8 mouse cellular contexts compared by ENCODE assay signal in genomic region chr8:123884721-123885565, GRCm38 (mm10). TPM values are rescaled to one million over a fixed set of nuclear protein-coding genes. Genes with fewer than 3 reads are reported as not detected.
DNase-seq lines count a peak whose midpoint lies in the region; ATAC-seq and TF ChIP-seq lines count a peak whose summit lies in the region.

No protein-coding gene starts in this region.

- no peak overlapping the region for H3K4me3 ChIP-seq in cerebellum, adult 2 months (replicated peaks; ENCODE audit: insufficient read depth, low read depth, low read length)
- H3K4me3 ChIP-seq in embryonic fibroblast, embryonic 13.5 days (ENCODE audit: insufficient read depth, low read length), result no peak overlapping the region
- H3K4me3 ChIP-seq in myocyte, result no peak overlapping the region
- no peak overlapping the region for H3K4me3 ChIP-seq in liver, postnatal 0 days (ENCODE audit: low read depth, low read length)

- WGBS in cerebellum, adult 2 months, result 17% methylated on average over 13 of the region's 14 CpGs
- WGBS in liver, postnatal 0 days (ENCODE audit: insufficient replicate concordance), result 8% methylated on average over 13 of the region's 14 CpGs

- H3K27me3 ChIP-seq in cerebellum, adult 2 months (ENCODE audit: control insufficient read depth, insufficient read depth, low read length), result no peaks in the 10 kb centered on the region
- no peaks in the 10 kb centered on the region for H3K27me3 ChIP-seq in myocyte (ENCODE audit: control insufficient read depth, insufficient read depth, insufficient read length)
- H3K27me3 ChIP-seq in liver, postnatal 0 days (ENCODE audit: insufficient read depth, low read length), result 0 out of 2 replicates have a peak, but pooled peaks cover 10% of the 10 kb centered on the region

- peaks cover 24% of the 10 kb centered on the region for H3K4me1 ChIP-seq in cerebellum, adult 2 months (ENCODE audit: control insufficient read depth, insufficient read depth, low read length)
- peaks cover 23% of the 10 kb centered on the region for H3K4me1 ChIP-seq in embryonic fibroblast, embryonic 13.5 days (ENCODE audit: control insufficient read depth, insufficient read depth, low read length)
- no peaks in the 10 kb centered on the region for H3K4me1 ChIP-seq in liver, postnatal 0 days (ENCODE audit: insufficient read depth)

- H3ac ChIP-seq in myocyte (ENCODE audit: control insufficient read depth, insufficient read length), result no peak overlapping the region

- no peaks in the 10 kb centered on the region for H3K9me3 ChIP-seq in liver, postnatal 0 days (ENCODE audit: low read length)

- H3K79me2 ChIP-seq in myocyte (ENCODE audit: control insufficient read depth, insufficient read depth), result no peaks in the 10 kb centered on the region

- TF ChIP-seq EP300 in liver, postnatal 0 days (IDR thresholded peaks at IDR 0.05; ENCODE audit: low read depth), result no peak

- no peaks in the 10 kb centered on the region for H3K36me3 ChIP-seq in myocyte (ENCODE audit: control insufficient read depth, insufficient read depth)
- H3K36me3 ChIP-seq in liver, postnatal 0 days (replicated peaks; ENCODE audit: insufficient read depth, low read length), result no peaks in the 10 kb centered on the region

- no peak overlapping the region for H3K9ac ChIP-seq in liver, postnatal 0 days (replicated peaks)

- ATAC-seq in liver, postnatal 0 days, result no peak

- peak overlapping the region; percentile 25; the same call in 1 of the 2 replicates for H3K27ac ChIP-seq in cerebellum, adult 2 months (ENCODE audit: insufficient read depth, low read length)
- peak overlapping the region; percentile 90 for H3K27ac ChIP-seq in embryonic fibroblast, embryonic 13.5 days (ENCODE audit: insufficient read depth, low read length)
- H3K27ac ChIP-seq in liver, postnatal 0 days (ENCODE audit: low read depth), result no peak overlapping the region

- TF ChIP-seq CTCF in cerebellum, adult 2 months (IDR thresholded peaks at IDR 0.05; ENCODE audit: borderline replicate concordance, insufficient read depth, low read depth, low read length), result no peak
- TF ChIP-seq CTCF in embryonic fibroblast, embryonic 13.5 days (IDR thresholded peaks at IDR 0.05; ENCODE audit: borderline replicate concordance, insufficient read depth, low read length), result no peak
- no peak for TF ChIP-seq CTCF in liver, postnatal 0 days (IDR thresholded peaks at IDR 0.05; ENCODE audit: low read depth)

- peak overlapping the region; percentile 79 for H3K4me2 ChIP-seq in myocyte (ENCODE audit: low read depth)
- H3K4me2 ChIP-seq in liver, postnatal 0 days (ENCODE audit: low read depth, low read length), result no peak overlapping the region

- peak; percentile 49 to 73 for DNase-seq in cerebellum, adult 2 months
- no peak for DNase-seq in cerebellum, adult 8-10 months
- peak; percentile 62 for DNase-seq in 3134 (ENCODE audit: extremely low read depth, insufficient read length, low spot score)
- peak; percentile 75 to 81 for DNase-seq in layer of hippocampus, adult 8-10 months (ENCODE audit: low spot score in 2 of 2)
- no peak for DNase-seq in spleen, postnatal 36 days (ENCODE audit: low spot score in 2 of 2)
- no peak for DNase-seq in liver, postnatal 0 days

- no peak for TF ChIP-seq POLR2A in cerebellum, adult 2 months (IDR thresholded peaks at IDR 0.05; ENCODE audit: borderline replicate concordance, insufficient read depth, low read length)
- no peak; the same call in 1 of the 2 replicates for TF ChIP-seq POLR2A in embryonic fibroblast, embryonic 13.5 days (IDR thresholded peaks at IDR 0.05; ENCODE audit: low read depth, low read length)
- no peak for TF ChIP-seq POLR2A in myocyte (IDR thresholded peaks at IDR 0.05; ENCODE audit: insufficient read length, low read depth)

TF ChIP-seq in myocyte, 11 proteins besides CTCF, POLR2A, EP300 and RAD21:
- TF ChIP-seq POLR2AphosphoS2 (IDR thresholded peaks at IDR 0.05; ENCODE audit: insufficient read length, low read depth) (no peak), MYOG (IDR thresholded peaks at IDR 0.05; ENCODE audit: control insufficient read depth in 1 of 3, insufficient read depth in 1 of 3, insufficient read length in 2 of 3, low read depth in 2 of 3) (peak in 2 of 3 experiments; percentile 68 to 90), TCF12 (IDR thresholded peaks at IDR 0.05; ENCODE audit: insufficient read depth, poor library complexity, severe bottlenecking) (peak; percentile 56), SRF (IDR thresholded peaks at IDR 0.05; ENCODE audit: control insufficient read depth, insufficient read length, low read depth) (no peak), TCF3 (IDR thresholded peaks at IDR 0.05; ENCODE audit: insufficient read length, low read depth) (peak; percentile 29), MAX (IDR thresholded peaks at IDR 0.05; ENCODE audit: low read depth) (no peak), USF1 (IDR thresholded peaks at IDR 0.05; ENCODE audit: low read depth) (no peak), MYOD1 (IDR thresholded peaks at IDR 0.05; ENCODE audit: control insufficient read depth in 1 of 3, insufficient read length in 2 of 3, low read depth in 2 of 3) (peak; percentile 30 to 91 (median 85))

RNA-seq across cellular contexts. Expression of gene Acta1, which starts 9.6 kb away (rescaled TPM):
- 5.7 and 7.3 TPM in 2 replicates for polyA plus RNA-seq in cerebellum, adult 2 months (2012; rRNA removed)
- 25.9 and 159 TPM in 2 replicates for polyA plus RNA-seq in embryonic fibroblast, embryonic 13.5 days (2011; ENCODE audit: insufficient read length, low read depth, missing spikeins)
- 1 to 10 TPM; 5.7 to 9.3 (median 7.2) TPM for total RNA-seq in layer of hippocampus, adult 8-10 months (2022)
- polyA plus RNA-seq in myocyte (2012; fragmentation: generic; extraction: Trizol), result 9,007 TPM
- polyA plus RNA-seq in liver, postnatal 0 days (2015; fragmentation: Nextera tagmentation; extraction: Ambion mirVana), result 18.6 and 358 TPM in 2 replicates

RNA-seq across cellular contexts. Expression of gene Ccsap, which starts 24.9 kb away (rescaled TPM):
- 19.6 and 23.5 TPM in 2 replicates for polyA plus RNA-seq in cerebellum, adult 2 months (2012; rRNA removed)
- 2.9 and 4.4 TPM in 2 replicates for polyA plus RNA-seq in embryonic fibroblast, embryonic 13.5 days (2011; ENCODE audit: insufficient read length, low read depth, missing spikeins)
- total RNA-seq in layer of hippocampus, adult 8-10 months (2022), result 10 to 100 TPM; 52.3 to 55.6 (median 53.4) TPM
- 2.3 TPM for polyA plus RNA-seq in myocyte (2012; fragmentation: generic; extraction: Trizol)
- polyA plus RNA-seq in liver, postnatal 0 days (2015; fragmentation: Nextera tagmentation; extraction: Ambion mirVana), result 1.2 and 1.5 TPM in 2 replicates

Comparison
In these comparisons a context has a peak if more than half of its experiments do, and no peak if none do; other contexts are left out.
1. DNase-seq: peak in cerebellum, adult 2 months (2 of 2), 3134 (single experiment) and layer of hippocampus, adult 8-10 months (2 of 2); none in cerebellum, adult 8-10 months (single experiment), spleen, postnatal 36 days (0 of 2) and liver, postnatal 0 days (single experiment).
2. RNA of gene Acta1, which starts 9.6 kb away (polyA plus RNA-seq): 9,007 TPM in myocyte (single experiment); 25.9 to 159 TPM in embryonic fibroblast, embryonic 13.5 days, 18.6 to 358 TPM in liver, postnatal 0 days and 5.7 to 7.3 TPM in cerebellum, adult 2 months; every median in the first group is over 10 times any median in the second.